Mouse (Mus musculus): ENCODE results near the gene Tle3.

- TF ChIP-seq CTCF (conservative IDR thresholded peaks at IDR 0.05; ENCODE audit: low read length) (no peak), POU5F1 (IDR thresholded peaks at IDR 0.05; ENCODE audit: borderline replicate concordance, low read length) (no peak), NANOG (IDR thresholded peaks at IDR 0.05; ENCODE audit: borderline replicate concordance, low read length) (no peak)
Observed at GRCm38 (mm10) chr9:61406343-61406742, 34.2 kb downstream of the Tle3 start.
